Mouse (Mus musculus) urinary bladder, postnatal 14 days (tissue): ENCODE results near the gene Pmepa1.

Experiments
- DNase-seq: peaks from one replicate; pipeline ENCODE4 v3.0.0; 2021; ENCODE audit warnings: low spot score

Pmepa1 gene

DNA sequence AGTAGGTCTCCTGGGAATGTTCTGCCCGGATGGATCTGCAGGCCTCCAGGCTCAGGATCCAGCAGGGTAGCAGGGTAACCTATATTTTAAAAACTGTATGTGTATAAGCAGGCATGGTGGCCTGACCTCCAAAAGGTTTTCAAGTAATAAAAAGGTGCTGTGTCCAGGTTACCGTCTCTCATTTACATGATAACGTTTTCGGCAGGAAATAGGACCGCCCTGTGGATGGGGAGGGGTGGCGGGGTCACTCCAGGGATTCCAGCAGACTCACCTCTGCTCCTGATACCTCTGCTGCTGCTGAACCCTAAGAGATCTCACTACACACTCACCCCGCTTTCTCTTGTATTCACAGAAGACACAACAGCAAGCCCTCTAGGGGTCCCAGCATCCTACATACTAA lies 50.4 kb downstream of the Pmepa1 start:
- DNase-seq: no peak

DNA sequence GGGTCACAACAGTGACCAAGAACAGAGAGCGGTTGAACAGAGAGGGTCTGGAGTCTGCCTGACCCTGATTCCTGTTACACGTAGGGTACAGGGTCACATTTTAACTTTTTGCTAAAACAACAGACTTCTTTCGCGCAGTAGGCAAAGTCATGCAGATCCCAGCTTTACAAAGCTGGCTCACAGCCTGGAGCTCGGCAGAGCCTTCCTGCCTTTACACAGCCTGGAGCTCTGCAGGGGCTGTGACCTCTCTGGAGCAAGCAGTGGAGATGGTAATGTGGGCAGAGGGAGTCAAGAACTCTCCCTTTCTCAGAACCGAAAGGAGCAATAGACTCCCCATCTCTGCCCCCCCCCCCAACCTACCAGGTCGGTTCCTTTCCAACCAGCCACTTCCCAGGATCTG lies 51.5 kb downstream of the Pmepa1 start:
- DNase-seq: no peak

DNA sequence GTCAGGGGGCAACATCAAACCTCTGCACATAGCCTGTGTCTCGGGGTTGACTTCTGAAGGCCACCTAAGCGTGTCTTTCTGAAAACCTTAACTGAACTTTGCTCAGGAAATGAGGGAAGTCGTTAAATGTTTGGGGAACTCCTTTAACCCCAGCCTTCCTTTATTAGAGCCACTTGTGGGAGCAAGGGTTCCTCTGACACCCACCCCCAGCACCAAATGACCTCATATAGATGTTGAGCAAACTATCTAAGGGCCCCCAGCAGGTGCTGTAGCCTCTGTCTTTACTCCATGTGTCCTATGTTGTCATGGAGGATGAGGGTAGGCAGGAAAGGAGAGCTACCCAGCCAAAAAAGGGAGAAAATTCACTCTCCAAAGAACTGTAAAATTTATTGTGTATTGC lies 52.2 kb downstream of the Pmepa1 start:
- DNase-seq: no peak

DNA sequence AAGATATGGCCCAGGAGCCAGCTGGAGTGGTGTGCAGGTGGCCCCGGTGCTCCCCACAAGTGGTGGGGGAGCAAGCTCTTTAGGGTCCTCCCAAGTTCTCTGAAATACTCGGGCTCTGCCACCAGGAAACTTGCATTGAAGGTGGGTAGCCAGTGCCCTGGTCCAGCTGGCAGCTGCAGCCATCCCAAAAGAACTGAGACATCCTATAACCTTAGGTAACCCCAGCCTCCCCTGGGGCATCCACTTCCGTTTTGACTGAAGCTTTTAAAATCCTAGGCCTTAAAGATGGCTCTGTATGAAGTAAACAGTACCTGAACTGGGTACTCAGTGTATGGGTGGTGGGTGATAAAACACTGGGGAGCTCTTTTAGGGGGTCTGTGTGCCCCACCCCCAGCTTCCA lies 52.8 kb downstream of the Pmepa1 start:
- DNase-seq: no peak

DNA sequence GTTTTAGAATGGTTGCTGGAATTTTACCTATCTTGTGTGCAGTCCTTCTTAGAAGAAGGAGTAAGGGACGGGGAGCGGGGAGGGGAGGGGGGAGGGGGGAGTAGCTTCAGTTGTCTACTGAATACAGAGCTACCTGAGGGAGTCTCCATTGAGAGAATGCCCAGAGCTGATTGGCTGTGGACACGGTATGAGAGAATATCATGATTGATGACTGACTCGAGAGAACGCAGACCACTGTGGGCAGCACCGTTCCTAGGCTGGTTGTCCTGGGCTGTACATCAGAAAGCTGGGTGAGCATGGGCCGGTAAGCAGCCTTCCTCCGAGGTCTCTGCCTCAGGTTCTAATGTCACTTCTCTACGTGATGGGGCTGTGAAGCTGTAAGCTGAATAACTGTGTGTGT lies 55.6 kb downstream of the Pmepa1 start:
- peak; percentile 1 for DNase-seq

DNA sequence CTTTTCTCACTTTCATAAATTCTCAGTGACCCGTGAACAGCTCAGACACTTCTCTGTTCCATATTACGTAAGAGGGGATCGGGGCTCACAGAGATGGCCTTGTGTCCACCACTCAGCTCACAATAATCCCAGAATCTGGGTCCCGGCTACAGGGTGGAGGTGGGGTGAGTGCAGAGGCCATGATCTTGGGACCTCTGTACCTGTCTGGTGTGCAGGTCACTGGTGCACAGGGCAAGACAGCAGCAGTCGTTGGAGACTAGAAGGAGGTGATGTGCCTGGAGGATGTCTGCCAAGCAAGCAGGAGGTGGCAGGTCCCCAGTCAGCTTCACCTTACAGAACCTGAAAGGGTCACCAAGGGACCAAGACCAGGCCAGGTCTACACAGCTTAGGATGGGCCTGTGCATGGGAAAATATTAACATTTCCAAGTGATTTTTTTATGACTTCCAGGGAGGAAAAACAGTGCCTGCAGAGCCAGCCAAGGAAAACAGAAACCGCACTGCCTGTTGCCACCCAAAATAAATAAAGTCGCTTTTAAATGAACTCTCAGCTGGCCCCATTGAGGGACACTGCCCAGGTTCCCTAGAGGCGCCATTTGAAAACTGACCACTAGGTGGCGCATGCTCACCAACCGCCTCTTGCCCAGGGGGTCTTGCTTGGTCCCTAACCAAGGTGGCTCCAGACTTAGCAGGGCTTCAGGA lies 56.9 kb downstream of the Pmepa1 start:
- DNase-seq: peak; percentile 15

DNA sequence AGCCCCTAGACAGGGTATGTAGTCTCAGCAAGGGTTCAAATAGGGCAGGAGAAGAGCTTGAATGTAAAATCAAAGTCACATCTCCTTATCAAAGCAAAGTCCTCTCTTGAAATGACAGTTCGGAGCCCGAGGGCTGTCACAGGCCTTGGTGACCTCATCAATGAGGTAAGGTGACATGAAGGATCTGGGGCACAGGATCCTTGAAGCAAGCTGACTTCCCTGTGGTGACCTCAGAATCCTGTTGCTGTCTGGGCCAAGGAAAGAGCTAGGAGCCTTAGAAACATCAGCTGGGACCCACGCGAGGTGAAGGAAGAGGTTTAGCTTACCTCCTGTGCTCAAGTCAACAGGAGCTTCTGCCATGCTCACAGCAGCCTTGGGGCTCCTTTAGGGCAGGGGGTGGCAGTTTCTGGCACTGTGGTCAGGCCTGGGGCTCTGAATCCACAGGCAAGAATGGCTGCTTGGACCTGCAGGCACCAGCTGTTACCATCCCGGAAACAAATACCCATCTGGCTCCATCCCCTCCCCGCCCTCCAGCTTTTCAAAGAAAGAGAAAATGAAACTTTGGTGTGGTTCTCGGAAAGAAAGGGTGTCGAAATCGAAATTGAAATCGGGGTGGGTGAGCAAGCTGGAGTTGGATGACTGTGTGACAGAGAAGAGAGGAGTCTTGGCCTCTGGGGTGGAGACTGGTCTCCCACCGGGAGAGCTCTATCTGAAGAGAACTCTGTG lies 57.8 kb downstream of the Pmepa1 start, which contains the start of gene Zbp1:
Gene Zbp1 (minus strand): TSS at position 508 of the 726 bp plus-strand sequence.
- no peak for DNase-seq

DNA sequence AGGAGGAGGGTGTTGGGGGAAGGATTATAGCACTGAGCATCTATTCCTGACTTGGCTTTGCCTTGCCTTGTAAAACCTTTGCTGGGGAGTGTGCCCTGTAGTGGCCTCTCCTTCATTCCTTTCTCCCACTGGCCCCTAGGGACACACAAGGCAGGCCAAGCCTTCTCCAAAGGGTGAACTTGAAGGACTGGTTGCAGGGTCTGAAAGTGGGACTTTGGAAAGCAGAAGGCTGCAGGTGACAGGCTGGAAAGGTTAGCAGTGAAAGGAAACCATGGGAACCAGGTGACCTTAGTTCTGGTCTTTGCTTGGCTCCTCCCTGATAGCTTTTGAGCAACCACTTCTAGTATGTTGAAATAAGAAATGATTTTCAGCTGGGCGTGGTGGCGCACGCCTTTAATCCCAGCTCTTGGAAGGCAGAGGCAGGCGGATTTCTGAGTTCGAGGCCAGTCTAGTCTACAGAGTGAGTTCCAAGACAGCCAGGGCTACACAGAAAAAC lies 58.5 kb downstream of the Pmepa1 start:
- no peak for DNase-seq

DNA sequence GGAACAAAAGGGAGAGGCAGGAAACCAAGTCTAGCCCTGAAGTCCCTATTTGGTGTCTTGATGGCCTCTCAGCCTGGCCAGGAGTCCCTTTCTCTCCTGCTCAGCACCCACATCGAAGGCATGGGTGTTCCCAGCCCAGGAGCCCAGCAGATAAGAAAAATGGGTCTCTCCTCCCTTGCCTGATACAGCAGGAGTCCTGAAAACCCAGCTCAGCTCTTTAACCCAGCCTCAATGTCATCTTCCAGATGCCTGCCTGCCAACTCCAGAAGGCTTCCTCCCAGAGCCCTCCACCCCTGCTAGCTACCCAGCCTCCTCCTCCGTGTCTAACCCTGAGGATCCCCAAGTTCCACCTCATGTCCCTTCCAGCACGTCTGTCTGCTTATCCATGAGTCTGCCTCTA lies 59.1 kb downstream of the Pmepa1 start:
- no peak for DNase-seq

DNA sequence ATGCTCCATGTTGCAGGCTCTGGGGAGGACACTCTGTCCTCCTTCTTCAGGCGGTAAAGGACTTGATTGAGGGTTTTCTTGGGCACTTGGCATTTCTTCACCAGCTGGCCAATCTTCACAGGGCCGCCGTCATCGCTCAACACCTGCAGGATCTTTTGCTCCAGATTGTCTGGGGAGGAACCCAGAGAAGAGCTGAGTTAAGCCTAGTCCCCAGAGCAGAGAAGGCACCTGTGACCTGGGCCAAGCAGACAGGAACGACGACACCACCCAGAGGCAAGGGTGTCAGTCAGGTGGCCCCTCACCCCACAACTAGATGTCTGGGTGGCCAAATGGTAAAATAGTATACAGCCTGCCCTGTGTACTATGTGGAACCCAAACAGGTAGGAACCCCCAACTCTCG lies 59.5 kb downstream of the Pmepa1 start:
- DNase-seq: no peak

DNA sequence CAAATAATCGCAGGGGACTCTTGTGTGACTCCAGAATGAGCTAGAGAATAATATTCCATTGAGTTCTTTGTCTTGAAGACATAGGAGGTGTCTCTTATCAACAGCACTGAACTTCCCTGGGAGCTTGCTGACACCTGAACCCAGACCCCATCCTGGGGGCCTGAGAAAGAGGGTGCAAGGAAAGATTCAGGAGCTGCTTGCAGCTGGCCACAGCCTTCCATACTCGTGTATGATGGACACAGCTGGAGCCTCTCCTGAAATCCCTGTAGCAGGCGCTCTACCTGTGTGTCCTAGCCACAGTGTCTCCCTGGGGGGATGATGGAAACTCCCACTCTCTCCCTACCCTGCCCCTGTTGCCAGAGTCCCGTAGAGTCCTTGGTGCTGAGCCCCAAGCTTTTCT lies 64.1 kb downstream of the Pmepa1 start:
- DNase-seq: no peak

DNA sequence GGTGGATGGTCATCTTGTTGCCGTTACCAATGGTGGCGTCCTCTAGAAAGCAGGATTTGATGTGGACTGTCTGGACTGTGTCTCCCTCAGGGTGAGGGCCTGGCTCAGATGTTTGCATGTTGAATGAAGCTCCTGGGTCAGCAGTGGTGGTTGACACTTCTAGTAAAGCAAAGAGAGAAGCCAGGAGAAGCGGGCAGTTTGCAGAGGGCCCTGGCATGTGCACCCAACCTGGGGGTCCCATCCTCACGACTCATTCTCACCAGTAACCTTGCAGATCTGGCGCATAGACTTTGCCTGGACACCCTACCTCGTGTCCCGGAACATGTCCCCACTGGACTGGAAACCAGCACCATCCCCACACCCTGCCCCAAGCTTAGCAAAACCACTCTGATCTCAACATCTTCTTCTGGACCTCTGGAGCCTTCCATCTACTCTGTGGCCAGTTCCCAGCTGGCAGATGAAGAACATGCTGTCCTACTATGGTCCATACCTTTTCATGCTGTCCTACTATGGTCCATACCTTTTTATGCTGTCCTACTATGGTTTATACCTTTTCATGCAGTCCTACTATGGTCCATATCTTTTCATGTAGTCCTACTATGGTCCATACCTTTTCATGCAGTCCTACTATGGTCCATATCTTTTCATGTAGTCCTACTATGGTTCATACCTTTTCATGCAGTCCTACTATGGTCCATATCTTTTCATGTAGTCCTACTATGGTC lies 67.1 kb downstream of the Pmepa1 start:
- DNase-seq: no peak

DNA sequence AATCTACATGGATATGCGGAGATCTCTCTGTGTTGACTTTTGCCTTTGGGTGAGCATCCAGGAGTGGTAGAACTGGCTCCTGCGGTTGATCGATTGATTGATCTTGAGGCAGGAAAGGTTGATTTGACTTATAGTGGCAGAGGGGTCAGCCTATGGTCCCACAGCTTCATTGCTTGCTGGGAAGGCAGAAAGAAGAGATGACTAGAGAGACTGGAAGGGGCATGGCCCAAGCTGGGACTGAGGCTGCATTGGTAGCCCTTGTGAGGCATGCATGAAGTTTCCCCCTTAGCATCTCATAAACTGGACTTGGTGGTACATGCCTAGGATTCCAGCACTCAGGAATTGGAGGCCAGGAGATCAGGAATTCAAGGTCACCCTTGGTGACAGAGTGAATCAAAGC lies 69.3 kb downstream of the Pmepa1 start:
- no peak for DNase-seq

DNA sequence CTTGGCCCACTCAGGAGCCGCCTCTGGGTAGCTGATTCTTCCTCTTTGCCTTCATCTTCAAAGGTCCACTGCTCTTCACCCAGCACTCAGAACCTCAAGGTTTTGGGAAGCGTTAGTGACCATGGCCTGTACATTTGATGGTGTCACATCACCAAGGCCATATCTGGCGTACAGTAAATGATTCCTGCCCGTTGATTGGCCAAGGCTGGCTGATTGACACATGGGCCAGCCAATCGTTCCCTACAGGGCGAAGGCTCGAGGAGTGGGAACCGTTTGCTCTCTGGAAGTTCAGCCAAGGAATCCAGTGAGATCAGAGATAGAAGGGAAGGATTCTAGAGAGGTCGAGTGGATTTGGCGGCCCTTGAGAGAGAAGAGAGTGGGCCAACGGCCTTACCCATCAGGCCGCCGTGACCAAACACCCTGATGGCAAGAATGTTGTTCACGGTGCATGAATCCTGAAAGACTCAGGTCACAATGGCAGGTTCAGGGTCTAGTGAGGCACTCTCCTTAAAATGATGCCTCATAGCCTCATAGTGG lies 70.7 kb downstream of the Pmepa1 start:
- no peak for DNase-seq

DNA sequence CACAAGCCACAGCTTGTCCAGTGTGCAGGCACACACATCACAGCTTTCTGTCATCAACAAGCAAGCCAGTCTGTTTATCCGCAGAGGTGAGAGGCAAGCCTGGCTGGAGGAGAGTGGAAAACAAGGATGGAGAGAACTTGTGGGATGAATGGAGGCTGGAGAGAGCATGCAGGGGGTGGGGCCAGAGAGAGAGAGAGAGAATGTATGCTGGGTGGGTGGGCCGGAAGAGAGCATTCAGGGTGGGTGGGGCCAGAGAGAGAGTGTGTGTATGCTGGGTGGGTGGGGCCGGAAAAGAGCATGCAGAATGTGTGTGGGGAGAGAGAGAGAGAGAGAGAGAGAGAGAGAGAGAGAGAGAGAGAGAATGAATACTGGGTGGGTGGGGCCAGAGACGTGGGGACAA lies 71.7 kb downstream of the Pmepa1 start:
- DNase-seq: no peak

DNA sequence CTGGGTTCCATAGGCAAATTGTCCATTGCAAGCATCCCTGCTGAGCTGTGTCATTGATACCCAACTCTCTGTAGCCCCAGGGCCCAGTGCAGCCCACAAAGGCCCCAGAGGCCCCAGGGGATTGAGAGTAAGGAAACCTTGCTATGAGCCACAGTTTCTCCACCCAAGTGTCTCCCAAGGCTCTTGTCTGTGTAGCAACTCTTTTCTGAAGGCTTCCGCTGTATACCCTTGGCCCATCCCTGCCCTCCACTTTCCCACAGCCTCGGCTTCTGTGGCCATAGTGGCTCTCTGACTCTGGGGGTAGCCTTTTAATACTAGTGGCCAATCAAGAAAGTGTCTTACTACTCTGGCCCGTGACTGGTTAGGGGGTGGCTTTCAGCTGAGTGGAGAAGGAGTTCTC lies 72.6 kb downstream of the Pmepa1 start:
- no peak for DNase-seq

DNA sequence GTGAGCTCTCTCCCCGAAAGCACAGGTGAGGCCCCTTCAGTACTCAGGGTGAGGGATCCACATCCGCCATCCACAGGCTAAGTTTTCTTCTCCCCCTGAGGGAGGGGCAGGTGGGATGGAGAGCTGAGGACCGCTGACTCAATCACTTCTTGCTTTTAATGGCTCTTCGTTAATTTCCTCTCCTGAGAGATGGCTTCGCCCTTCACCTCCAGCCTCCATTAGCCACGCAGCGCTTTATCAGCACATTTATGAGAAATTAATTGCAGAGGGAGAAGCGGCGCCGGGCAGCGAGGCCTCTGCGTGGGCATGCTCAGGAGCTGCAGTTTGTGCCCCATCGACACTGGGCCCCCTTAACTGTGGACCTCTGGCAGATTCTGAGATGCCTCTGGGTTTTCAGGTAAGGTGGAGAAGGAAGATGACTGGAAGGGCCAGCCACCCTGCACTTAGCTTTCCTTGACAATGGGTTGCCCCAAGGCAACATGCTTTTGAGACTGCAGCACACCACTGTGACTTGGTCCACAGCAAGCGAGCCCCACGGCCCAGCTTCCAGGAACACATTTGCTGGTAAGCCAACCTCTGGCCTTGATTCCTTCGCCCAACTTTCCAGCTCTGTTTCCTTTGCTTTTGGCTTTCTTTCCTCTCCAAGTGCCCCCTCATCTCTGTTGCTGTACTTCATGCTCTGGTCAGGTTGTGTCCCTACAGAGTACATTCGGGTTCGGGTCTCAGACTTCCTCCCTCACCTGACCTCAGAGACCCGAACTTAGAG lies 73.2 kb downstream of the Pmepa1 start:
- DNase-seq: no peak

DNA sequence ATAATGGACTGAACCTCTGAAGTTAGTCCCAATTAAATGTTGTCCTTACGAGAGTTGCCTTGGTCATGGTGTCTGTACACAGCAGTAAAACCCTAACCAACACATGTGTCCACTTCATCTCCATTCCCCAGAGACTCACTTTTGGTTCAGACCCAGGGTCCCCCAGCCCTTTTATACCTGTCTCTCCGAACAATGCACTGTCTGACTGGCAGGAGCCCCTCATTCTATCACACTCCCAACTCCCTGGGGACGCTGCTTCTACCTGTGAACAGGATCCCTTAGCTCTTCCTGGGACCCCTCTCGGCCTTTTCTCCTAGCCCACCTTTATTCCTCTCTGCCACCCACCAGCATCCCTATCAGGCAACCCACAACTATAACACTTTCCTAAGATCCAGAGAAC lies 81.5 kb downstream of the Pmepa1 start:
- no peak for DNase-seq

DNA sequence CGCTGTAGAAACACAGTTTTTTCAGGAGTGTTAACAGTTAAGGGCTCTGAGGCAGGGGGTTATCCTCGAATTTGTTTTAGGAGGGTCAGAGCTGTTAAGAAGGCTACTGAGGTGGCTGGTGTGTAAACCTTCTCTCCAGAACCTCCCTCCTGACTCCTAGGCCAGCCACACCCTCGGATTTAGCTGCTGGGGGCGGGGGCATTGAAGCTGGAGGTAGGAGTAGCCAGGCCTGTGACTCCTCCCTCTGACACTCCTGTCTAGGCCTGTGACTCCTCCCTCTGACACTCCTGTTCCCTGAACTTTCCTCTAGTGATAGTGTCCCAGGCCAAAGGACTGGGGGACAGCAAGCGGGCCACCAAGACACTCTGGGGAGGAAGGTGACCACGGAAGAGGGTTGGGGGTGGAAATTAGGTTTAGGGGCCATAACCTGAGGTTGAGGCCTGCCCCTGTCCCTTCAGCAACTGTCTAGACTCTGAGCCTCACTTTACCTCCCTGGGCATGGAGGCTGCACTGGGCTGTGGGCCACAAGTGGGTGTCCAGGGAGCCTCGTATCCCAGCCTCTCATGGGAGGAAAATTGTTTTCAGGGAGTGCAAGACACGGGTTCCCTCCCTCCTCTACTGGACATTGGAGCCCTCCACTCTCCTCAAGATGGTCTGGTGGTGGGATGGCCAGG lies 89.0 kb downstream of the Pmepa1 start:
- no peak for DNase-seq

DNA sequence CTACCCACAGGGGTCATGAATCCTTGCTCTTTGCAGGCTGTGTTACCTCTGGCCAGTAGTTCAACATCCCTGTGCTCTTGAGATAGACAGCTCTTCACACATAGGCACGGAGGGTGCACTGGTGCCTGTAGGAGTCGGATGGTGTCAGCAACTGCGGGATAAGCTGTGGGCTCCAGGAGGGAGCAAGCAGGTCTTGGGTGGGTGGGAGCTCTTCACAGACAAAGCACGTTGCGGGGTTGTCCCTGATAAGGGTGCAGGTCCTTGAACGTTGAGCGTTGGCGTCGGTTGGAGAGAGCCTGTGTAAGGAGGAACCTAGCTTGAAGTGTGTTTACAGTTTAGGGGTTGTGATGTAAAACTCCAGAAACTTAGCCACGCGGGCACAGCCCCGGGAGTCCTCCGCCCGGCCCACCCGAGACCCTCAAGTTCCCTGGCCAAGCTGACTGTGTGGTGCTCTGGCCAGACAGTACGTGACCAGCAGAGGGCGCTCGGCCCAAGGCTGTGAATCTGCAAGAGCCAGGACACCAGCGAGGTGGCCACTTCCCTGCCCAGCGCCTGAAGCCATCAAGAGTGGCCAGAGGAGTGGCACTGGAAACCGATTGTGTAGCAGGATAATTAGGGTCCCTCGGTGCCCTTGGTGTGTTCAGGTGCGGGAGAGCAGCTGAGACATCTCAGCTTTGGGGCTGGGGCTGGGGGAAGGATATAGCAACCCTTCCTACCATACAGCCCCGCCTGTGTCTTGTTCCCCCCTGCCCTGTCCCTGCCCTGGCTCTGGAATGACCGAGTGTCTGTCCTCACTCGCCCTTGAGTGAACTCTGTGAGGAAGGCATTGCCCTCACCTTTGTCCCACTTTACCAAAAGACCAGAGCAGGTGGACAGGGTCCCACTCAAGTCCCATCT lies 90.0 kb downstream of the Pmepa1 start:
- DNase-seq: peak; percentile 86
